Mouse (Mus musculus): Measurements from ENCODE around the gene Vwce. TPM values are rescaled to one million over a fixed set of nuclear protein-coding genes. Genes with fewer than 3 reads are reported as not detected.
A peak's percentile ranks its signal among the peaks of the same experiment; 100 is the strongest.

Vwce gene
- polyA plus RNA-seq, 1 experiment from 2014 or later = 0.86 TPM

DNA sequence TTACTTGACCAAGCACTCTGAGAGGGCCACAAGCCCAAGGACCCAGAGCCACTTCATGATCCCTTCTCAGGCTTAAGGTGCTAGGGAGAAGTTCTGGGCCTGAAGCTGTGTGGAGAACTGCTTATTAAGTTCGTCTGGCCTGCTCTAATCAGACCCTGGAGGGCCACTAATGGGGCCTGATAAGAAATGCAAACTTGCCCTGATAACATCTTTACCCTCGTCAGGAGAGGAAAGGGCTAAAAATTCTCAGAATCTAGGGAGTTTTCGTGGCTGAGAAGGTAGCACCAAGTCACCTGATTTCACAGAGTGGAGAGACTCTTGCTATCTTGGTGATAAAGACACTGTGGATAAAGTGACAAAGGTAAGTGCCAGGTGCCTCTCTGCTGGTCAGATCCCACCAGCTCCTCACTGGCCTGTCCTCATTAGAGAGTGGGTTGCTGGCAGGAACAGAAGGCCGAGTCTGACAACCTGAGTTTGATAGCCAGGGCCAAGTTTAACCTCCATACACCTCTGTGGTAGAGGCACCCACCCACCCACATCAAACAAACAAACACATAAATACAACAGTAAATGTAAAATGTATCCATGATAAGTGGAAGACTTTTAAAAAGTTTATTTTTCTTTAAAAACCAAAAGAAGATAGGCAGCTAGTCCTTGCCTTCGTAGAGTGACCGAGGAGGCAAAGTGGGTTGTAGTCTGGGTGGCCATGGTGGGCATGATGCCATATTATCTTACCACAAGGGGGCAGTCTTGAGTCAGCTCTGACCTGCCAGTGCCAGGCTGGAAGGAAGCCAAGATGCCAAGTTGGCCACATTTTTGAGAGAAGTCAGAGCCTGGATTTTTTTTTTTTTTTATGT lies 44.1 kb downstream of the Vwce start, which contains the start of gene Pga5:
Gene Pga5 (minus strand): TSS at position 157 of the 857 bp plus-strand sequence.
- peak; percentile 84 for DNase-seq (ENCODE audit: low spot score)
- 42% methylated on average over 6 of the region's 6 CpGs for WGBS
- no peaks in the 10 kb centered on the region for H3K4me1 ChIP-seq (replicated peaks; ENCODE audit: control insufficient read depth, insufficient read depth, low read length)
- H3K27ac ChIP-seq (ENCODE audit: low read depth, low read length) = no peak within 1 kb of the TSS
- H3K4me3 ChIP-seq (ENCODE audit: low read depth, low read length) = no peak within 1 kb of the TSS
- H3K27me3 ChIP-seq (ENCODE audit: control insufficient read depth, insufficient read depth, low read length) = no peaks in the 10 kb centered on the region
- no peaks in the 10 kb centered on the region for H3K9me3 ChIP-seq (ENCODE audit: control insufficient read depth, low read length)
- no peak within 1 kb of the TSS for H3K9ac ChIP-seq (ENCODE audit: low read depth, low read length)
- H3K36me3 ChIP-seq (ENCODE audit: control insufficient read depth, insufficient read depth, low read length) = no peaks in the 10 kb centered on the region
- peak; percentile 60; the same call in 1 of the 2 replicates for ATAC-seq (ENCODE audit: low FRiP score)
- no peak within 1 kb of the TSS for H3K4me2 ChIP-seq (replicated peaks; ENCODE audit: low read depth, low read length)

DNA sequence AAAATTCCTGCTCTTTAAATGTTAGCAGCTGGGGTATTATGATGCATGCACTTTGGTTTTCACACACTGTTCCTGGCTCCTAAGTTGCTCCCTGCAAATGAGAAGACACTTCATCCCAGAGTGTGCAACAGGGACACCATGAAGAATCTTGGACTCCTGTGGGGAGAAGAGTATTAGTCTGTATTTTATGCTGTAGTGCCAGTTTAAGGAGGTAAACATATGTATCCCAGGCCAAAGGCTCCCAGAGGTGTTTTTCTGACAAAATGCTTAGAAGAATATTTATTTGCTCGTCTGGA lies 44.7 kb downstream of the Vwce start:
- WGBS = 86% methylated on average over 1 of the region's 1 CpGs
- Histone ChIP-seq H3K27me3 (ENCODE audit: control insufficient read depth, insufficient read depth, low read length) (no peaks in the 10 kb centered on the region), H3K9ac (ENCODE audit: low read depth, low read length) (no peak overlapping the region), H3K4me1 (replicated peaks; ENCODE audit: control insufficient read depth, insufficient read depth, low read length) (no peaks in the 10 kb centered on the region), H3K4me3 (ENCODE audit: low read depth, low read length) (no peak overlapping the region), H3K4me2 (replicated peaks; ENCODE audit: low read depth, low read length) (no peak overlapping the region), H3K36me3 (ENCODE audit: control insufficient read depth, insufficient read depth, low read length) (no peaks in the 10 kb centered on the region), H3K27ac (ENCODE audit: low read depth, low read length) (no peak overlapping the region), H3K9me3 (ENCODE audit: control insufficient read depth, low read length) (no peaks in the 10 kb centered on the region)
- DNase-seq (ENCODE audit: low spot score) = no peak
- peak; percentile 47; the same call in 1 of the 2 replicates for ATAC-seq (ENCODE audit: low FRiP score)

DNA sequence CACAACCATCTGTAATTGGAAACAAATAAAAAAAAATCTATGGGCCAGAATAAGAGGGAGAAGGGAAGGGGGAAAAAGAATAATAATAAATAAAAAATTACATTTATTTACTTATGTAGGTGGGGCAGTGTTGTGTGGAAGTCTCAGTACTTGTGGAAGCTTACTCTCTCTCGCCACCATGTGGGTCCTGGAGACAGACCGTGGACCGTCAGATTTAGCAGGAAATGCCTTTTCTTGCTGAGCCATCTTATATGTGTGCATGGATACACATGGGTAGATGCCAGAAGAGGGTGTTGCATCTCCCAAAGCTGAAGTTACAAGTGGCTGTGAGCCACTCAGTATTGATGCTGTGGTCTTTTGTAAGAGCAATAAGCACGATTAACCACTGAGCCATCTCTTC lies 47.6 kb downstream of the Vwce start:
- Histone ChIP-seq H3K27ac (ENCODE audit: low read depth, low read length) (no peak overlapping the region), H3K4me2 (replicated peaks; ENCODE audit: low read depth, low read length) (no peak overlapping the region), H3K4me3 (ENCODE audit: low read depth, low read length) (no peak overlapping the region), H3K27me3 (ENCODE audit: control insufficient read depth, insufficient read depth, low read length) (no peaks in the 10 kb centered on the region), H3K36me3 (ENCODE audit: control insufficient read depth, insufficient read depth, low read length) (no peaks in the 10 kb centered on the region), H3K4me1 (replicated peaks; ENCODE audit: control insufficient read depth, insufficient read depth, low read length) (no peaks in the 10 kb centered on the region), H3K9me3 (ENCODE audit: control insufficient read depth, low read length) (no peaks in the 10 kb centered on the region), H3K9ac (ENCODE audit: low read depth, low read length) (no peak overlapping the region)
- WGBS = 69% methylated on average over 4 of the region's 4 CpGs
- ATAC-seq (ENCODE audit: low FRiP score) (no peak), DNase-seq (ENCODE audit: low spot score) (no peak)

DNA sequence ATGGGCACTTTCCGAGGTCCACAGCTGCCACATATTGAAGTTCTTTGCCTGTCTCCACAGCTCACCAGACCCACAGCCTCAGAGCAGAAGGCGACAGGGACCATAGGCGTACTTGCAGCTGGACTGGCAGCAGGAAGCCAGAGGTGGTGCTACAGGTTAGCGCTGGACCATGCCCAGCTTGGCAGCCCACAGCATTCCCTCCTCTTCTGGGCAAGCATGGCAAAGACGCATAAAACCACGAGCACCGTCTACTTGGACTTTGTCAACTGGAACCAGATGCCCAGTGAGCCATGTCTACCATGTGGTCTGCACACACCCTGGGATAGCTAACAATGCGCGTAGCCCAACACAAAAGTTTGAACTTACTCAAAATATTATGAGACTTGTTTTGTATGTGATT lies 51.1 kb downstream of the Vwce start:
- H3K9ac ChIP-seq (ENCODE audit: low read depth, low read length) = no peak overlapping the region
- WGBS = 88% methylated on average over 9 of the region's 9 CpGs
- no peak for DNase-seq (ENCODE audit: low spot score)
- no peaks in the 10 kb centered on the region for H3K36me3 ChIP-seq (ENCODE audit: control insufficient read depth, insufficient read depth, low read length)
- H3K9me3 ChIP-seq (ENCODE audit: control insufficient read depth, low read length) = no peaks in the 10 kb centered on the region
- H3K4me2 ChIP-seq (replicated peaks; ENCODE audit: low read depth, low read length) = no peak overlapping the region
- no peaks in the 10 kb centered on the region for H3K27me3 ChIP-seq (ENCODE audit: control insufficient read depth, insufficient read depth, low read length)
- no peak for ATAC-seq (ENCODE audit: low FRiP score)
- H3K27ac ChIP-seq (ENCODE audit: low read depth, low read length) = no peak overlapping the region
- H3K4me1 ChIP-seq (replicated peaks; ENCODE audit: control insufficient read depth, insufficient read depth, low read length) = peaks cover 3% of the 10 kb centered on the region; the same call in 1 of the 2 replicates
- H3K4me3 ChIP-seq (ENCODE audit: low read depth, low read length) = no peak overlapping the region

- ATAC-seq (ENCODE audit: low FRiP score) (no peak), DNase-seq (ENCODE audit: low spot score) (no peak)
- no peaks in the 10 kb centered on the region for H3K36me3 ChIP-seq (ENCODE audit: control insufficient read depth, insufficient read depth, low read length)
- H3K27ac ChIP-seq (ENCODE audit: low read depth, low read length) = no peak overlapping the region
- no peaks in the 10 kb centered on the region for H3K27me3 ChIP-seq (ENCODE audit: control insufficient read depth, insufficient read depth, low read length)
- 79% methylated on average over 2 of the region's 2 CpGs for WGBS
- no peak overlapping the region for H3K9ac ChIP-seq (ENCODE audit: low read depth, low read length)
- H3K9me3 ChIP-seq (ENCODE audit: control insufficient read depth, low read length) = no peaks in the 10 kb centered on the region
- H3K4me2 ChIP-seq (replicated peaks; ENCODE audit: low read depth, low read length) = no peak overlapping the region
- H3K4me1 ChIP-seq (replicated peaks; ENCODE audit: control insufficient read depth, insufficient read depth, low read length) = peaks cover 3% of the 10 kb centered on the region; the same call in 1 of the 2 replicates
- no peak overlapping the region for H3K4me3 ChIP-seq (ENCODE audit: low read depth, low read length)
Observed at GRCm38 (mm10) chr19:10685727-10686126, 51.7 kb downstream of the Vwce start.

- DNase-seq (ENCODE audit: low spot score) = peak; percentile 94
- Histone ChIP-seq H3K4me1 (replicated peaks; ENCODE audit: control insufficient read depth, insufficient read depth, low read length) (peaks cover 3% of the 10 kb centered on the region; the same call in 1 of the 2 replicates), H3K27me3 (ENCODE audit: control insufficient read depth, insufficient read depth, low read length) (no peaks in the 10 kb centered on the region), H3K4me2 (replicated peaks; ENCODE audit: low read depth, low read length) (peak within 1 kb of the TSS; percentile 69), H3K27ac (ENCODE audit: low read depth, low read length) (peak within 1 kb of the TSS; percentile 94), H3K4me3 (ENCODE audit: low read depth, low read length) (peak within 1 kb of the TSS; percentile 73), H3K9me3 (ENCODE audit: control insufficient read depth, low read length) (no peaks in the 10 kb centered on the region), H3K36me3 (ENCODE audit: control insufficient read depth, insufficient read depth, low read length) (no peaks in the 10 kb centered on the region), H3K9ac (ENCODE audit: low read depth, low read length) (peak within 1 kb of the TSS; percentile 86)
- peak; percentile 93 for ATAC-seq (ENCODE audit: low FRiP score)
- under 1% methylated on average over 58 of the region's 74 CpGs for WGBS
Observed at GRCm38 (mm10) chr19:10688537-10689352, 54.7 kb downstream of the Vwce start, which contains the start of gene Vps37c. Gene Vps37c (plus strand): TSS chr19:10688735.

- ATAC-seq (ENCODE audit: low FRiP score) (no peak), DNase-seq (ENCODE audit: low spot score) (no peak)
- Histone ChIP-seq H3K36me3 (ENCODE audit: control insufficient read depth, insufficient read depth, low read length) (no peaks in the 10 kb centered on the region), H3K4me2 (replicated peaks; ENCODE audit: low read depth, low read length) (peak overlapping the region; percentile 69), H3K27me3 (ENCODE audit: control insufficient read depth, insufficient read depth, low read length) (no peaks in the 10 kb centered on the region), H3K4me3 (ENCODE audit: low read depth, low read length) (peak overlapping the region; percentile 73), H3K9ac (ENCODE audit: low read depth, low read length) (peak overlapping the region; percentile 86), H3K9me3 (ENCODE audit: control insufficient read depth, low read length) (no peaks in the 10 kb centered on the region), H3K4me1 (replicated peaks; ENCODE audit: control insufficient read depth, insufficient read depth, low read length) (peaks cover 3% of the 10 kb centered on the region; the same call in 1 of the 2 replicates), H3K27ac (ENCODE audit: low read depth, low read length) (peak overlapping the region; percentile 94)
- 68% methylated on average over 5 of the region's 5 CpGs for WGBS
Observed at GRCm38 (mm10) chr19:10689470-10690166, 55.6 kb downstream of the Vwce start.

DNA sequence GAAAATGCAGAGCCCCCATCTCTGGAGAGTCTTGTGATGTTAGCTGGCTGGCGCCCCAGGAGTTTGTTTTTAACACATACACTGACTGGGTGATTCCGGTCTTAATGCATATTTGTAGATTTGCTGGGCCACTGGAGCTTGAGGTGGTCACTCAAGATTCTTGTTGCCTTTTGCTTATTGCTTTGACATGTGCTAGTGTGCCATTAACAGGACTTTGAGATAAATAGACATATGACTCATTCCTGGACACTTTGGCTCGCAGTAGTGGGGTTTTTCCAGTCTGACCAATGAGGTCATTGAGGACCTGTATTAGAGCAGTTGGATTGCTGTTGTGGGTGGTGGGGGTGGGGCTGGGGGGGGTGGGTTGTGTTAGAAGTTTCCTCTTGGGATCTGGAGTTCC lies 56.3 kb downstream of the Vwce start:
- H3K27ac ChIP-seq (ENCODE audit: low read depth, low read length) = no peak overlapping the region
- H3K9ac ChIP-seq (ENCODE audit: low read depth, low read length) = no peak overlapping the region
- no peak overlapping the region for H3K4me3 ChIP-seq (ENCODE audit: low read depth, low read length)
- H3K36me3 ChIP-seq (ENCODE audit: control insufficient read depth, insufficient read depth, low read length) = no peaks in the 10 kb centered on the region
- 87% methylated on average over 3 of the region's 3 CpGs for WGBS
- no peak for ATAC-seq (ENCODE audit: low FRiP score)
- DNase-seq (ENCODE audit: low spot score) = no peak
- H3K4me1 ChIP-seq (replicated peaks; ENCODE audit: control insufficient read depth, insufficient read depth, low read length) = peaks cover 5% of the 10 kb centered on the region; the same call in 1 of the 2 replicates
- 0 out of 2 replicates have a peak overlapping the region, but pooled peaks have one; percentile 11 for H3K4me2 ChIP-seq (replicated peaks; ENCODE audit: low read depth, low read length)
- no peaks in the 10 kb centered on the region for H3K9me3 ChIP-seq (ENCODE audit: control insufficient read depth, low read length)
- H3K27me3 ChIP-seq (ENCODE audit: control insufficient read depth, insufficient read depth, low read length) = no peaks in the 10 kb centered on the region
